Mouse (Mus musculus) cortical plate, adult 2 months (tissue): ENCODE results near the gene Trp53bp1.

Source experiments
- CTCF ChIP-seq: fragments of 200-500 bp; IDR thresholded peaks from 2 replicates; pipeline ENCODE4 v1.5.1; 2011; ENCODE audit warnings: mild to moderate bottlenecking, control low read depth, low read length; ENCODE audit not compliant: insufficient read depth; ENCODE audit errors: extremely low read depth
- POLR2A ChIP-seq: fragments of 200-500 bp; IDR thresholded peaks from 2 replicates; pipeline ENCODE4 v1.6.1; 2011; ENCODE audit warnings: mild to moderate bottlenecking, low read length, control low read depth; ENCODE audit not compliant: insufficient read depth; ENCODE audit errors: extremely low read depth

- TF ChIP-seq CTCF, result no peak
- peak; percentile 65 for TF ChIP-seq POLR2A
Measured at GRCm38 (mm10) chr2:121170980-121171742, 100.0 kb downstream of the Trp53bp1 start, which contains the start of gene Zscan29.
